Mouse (Mus musculus) cerebellum, adult 11-12 months (tissue): ENCODE results near the gene Ephx3.
"Not testable (repeated sequence)": the region's sequence is repeated elsewhere in the genome, so short reads cannot be mapped to it uniquely, and the experiment has no call there.

Source experiments
- DNase-seq: peaks from one replicate; pipeline ENCODE4 v3.0.0; 2022

The Ephx3 gene

GRCm38 (mm10) chr17:32188863-32189636 lies at the start of gene Ephx3:
Gene Ephx3, minus strand, starts transcription at chr17:32189549.
- DNase-seq: no peak

GRCm38 (mm10) chr17:32238589-32238988 lies 49.2 kb upstream of the Ephx3 start:
- DNase-seq: no peak

DNA sequence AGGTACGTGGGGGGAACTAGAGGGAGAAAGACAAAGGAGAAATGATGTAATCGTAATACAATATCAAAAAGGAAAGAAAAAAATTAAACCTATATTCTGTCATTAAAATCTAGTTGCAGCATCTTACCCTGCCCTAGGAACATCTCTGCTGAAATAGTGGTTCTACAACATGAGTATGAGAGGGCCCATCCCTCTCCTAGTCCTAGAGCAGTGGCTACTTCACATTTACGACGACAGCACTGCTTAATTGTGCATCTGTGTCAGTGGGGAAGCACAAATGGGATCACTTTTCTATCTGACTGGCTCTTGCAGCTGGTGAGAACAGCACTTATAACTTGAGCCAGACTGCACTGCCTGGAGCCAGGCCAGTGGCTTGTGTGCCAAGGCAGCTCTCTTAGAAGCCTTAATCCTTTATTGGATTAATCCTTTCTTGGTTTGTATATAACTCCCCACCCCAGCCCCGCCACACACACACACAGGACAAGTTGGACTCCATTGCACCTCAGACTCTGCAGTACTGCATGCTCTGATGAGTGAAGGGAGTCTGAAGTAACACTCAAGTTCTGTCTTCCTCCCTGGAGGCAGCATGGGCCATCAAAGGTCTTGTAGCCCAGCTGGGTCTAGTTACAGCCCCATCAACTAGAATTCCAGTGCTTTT lies 46.3 kb upstream of the Ephx3 start:
- DNase-seq: peak; percentile 41

DNA sequence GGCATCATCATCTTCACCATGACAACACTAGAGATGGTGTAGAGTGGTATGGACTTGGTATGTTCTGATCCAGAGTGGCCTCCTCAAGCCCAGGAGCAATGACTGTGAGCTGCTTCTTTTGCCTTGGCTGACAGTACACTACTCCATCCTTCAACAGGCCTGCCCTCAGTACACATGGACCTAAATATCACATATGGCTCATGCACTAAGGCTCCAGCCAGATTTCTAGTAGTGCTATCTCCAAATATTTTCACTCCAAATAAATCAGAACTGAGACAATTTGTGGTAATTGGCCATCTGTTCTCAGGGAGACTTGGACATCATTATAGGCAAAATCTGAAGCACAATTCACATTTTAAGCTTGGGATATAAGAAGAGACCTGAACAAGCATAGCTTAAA lies 43.8 kb upstream of the Ephx3 start:
- DNase-seq: peak; percentile 28

GRCm38 (mm10) chr17:32229256-32229655 lies 39.9 kb upstream of the Ephx3 start:
- no peak for DNase-seq

- no peak for DNase-seq
Observed at GRCm38 (mm10) chr17:32220873-32221272, 31.5 kb upstream of the Ephx3 start.

GRCm38 (mm10) chr17:32215587-32215986 lies 26.2 kb upstream of the Ephx3 start:
- DNase-seq: not testable (repeated sequence)

DNA sequence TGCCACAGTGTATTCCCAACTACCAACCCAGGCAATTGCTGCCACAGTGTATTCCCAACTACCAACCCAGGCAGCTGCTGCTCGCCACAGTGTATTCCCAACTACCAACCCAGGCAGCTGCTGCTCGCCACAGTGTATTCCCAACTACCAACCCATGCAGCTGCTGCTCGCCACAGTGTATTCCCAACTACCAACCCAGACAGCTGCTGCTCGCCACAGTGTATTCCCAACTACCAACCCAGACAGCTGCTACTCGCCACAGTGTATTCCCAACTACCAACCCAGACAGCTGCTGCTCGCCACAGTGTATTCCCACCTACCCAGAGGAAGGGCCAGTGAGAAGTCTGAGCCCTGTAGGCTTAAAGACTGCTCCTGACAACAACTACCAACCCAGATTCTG lies 22.2 kb upstream of the Ephx3 start:
- DNase-seq: not testable (repeated sequence)

DNA sequence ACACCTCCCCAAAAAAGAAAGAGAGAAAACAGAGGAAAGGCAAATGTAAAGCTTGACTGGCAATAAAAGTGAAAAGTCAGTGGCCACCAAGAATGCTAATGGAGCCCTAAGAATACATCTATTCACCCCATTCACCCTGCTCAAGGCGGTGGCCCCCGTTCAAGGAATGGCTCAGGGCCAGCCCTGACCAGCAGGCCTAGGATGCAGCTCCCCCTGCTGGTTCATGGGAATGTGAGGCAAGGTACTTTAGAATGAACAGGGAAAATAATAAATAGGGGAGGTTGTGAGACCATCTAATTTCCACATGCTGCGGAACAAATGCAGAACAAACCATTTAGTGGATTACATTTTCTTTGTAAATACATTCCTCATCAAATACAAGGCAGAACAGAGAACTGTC lies 20.4 kb upstream of the Ephx3 start:
- peak; percentile 48 for DNase-seq

DNA sequence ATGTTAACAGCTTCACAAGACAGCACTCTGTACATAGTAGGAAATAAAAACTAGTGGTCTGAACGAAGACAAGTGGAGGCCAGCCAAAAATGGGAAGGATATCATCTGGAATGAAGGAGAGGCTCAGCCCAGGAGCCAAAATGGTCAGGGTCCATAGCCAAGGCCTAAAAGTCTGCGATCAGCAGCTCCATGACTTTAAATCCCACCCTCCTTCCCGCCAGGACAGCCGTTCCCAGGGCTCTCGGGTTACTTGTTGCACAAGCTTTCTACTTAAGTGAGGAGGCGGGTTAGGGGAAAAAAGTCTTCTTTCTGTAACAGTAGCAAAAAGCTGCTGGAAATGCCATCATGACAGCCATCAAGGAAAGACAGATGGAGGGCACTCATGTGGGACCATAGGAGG lies 19.8 kb upstream of the Ephx3 start:
- no peak for DNase-seq

- no peak for DNase-seq
Observed at GRCm38 (mm10) chr17:32207586-32208245, 18.4 kb upstream of the Ephx3 start.

DNA sequence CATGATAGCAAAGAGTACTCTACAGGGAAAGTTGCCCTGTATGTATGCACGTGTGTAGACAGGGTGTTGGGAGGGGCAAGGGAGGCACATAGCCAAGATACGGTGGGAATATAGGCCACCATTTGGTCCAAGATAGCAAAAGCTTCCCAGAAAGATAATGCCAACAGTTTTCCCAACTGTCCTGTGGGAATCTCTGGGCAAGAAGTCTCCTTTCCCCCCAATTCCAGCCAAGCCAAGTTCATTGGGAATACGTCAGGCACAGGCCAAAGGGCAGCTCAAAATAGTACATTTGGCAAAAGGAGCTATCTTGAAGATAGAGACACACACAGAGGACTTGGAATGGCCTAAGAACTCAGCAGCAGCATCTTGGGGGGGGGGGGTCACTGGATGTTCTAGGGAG lies 16.0 kb upstream of the Ephx3 start:
- no peak for DNase-seq

- no peak for DNase-seq
Observed at GRCm38 (mm10) chr17:32202972-32203371, 13.6 kb upstream of the Ephx3 start.

GRCm38 (mm10) chr17:32201086-32201485 lies 11.7 kb upstream of the Ephx3 start:
- no peak for DNase-seq

GRCm38 (mm10) chr17:32199796-32200195 lies 10.4 kb upstream of the Ephx3 start:
- no peak for DNase-seq

- peak; percentile 32 for DNase-seq
Observed at GRCm38 (mm10) chr17:32197156-32197555, 7.8 kb upstream of the Ephx3 start.

DNA sequence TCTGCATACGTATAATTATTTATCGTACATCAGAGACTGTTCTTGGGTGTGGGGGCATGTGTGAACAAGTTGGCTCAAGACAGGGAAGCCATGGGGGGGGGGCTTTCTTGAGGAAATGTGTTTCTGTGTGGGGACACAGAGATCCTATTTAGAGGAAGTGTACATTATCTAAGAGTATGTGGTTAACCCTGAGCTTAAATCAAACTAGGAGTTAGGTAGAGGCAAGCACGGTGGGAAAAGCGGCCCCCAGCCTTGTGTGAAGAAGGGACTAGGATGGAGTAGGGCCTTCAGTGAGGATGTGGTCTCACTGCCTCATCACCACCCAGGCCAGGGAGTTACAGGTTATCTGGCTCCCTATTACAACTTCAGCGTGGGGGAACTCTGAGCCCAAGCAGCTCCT lies 6.4 kb upstream of the Ephx3 start:
- DNase-seq: no peak

- DNase-seq: no peak
Observed at GRCm38 (mm10) chr17:32193010-32193409, 3.7 kb upstream of the Ephx3 start.

- DNase-seq: no peak
Observed at GRCm38 (mm10) chr17:32189850-32190249, 501 bp upstream of the Ephx3 start.

- DNase-seq: no peak
Observed at GRCm38 (mm10) chr17:32183017-32183416, 6.3 kb downstream of the Ephx3 start.

- no peak for DNase-seq
Observed at GRCm38 (mm10) chr17:32179621-32180491, 9.5 kb downstream of the Ephx3 start.

DNA sequence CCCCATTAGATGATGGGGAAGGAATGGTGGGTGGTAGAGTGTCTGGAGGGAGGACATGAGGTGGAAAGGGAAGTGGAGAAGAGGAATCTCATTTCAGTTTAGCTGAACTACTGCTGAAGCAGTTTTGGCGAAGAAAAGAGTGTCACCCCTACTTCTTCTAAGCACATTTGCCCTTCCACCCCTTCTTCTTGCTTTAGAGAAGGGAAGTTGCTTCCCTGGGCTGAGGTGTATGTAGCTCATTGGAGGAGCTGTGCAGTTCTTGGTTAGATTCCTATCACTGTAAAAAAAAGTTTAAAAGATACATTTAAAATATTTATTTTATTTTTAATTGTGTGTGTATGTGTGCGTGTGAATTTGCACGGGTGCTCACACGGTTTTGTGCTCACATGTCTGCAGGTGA lies 12.4 kb downstream of the Ephx3 start:
- DNase-seq: no peak

GRCm38 (mm10) chr17:32173166-32173565 lies 16.2 kb downstream of the Ephx3 start:
- no peak for DNase-seq
